Mouse (Mus musculus) lung, postnatal 0 days (tissue): ENCODE measurements around the gene Il2. TPM values are rescaled to one million over a fixed set of nuclear protein-coding genes. Genes with fewer than 3 reads are reported as not detected.

ENCODE experiments used
- ATAC-seq: fragments of 200-750 bp; cut with Nextera tagmentation; 2 replicates; pipeline ENCODE4 v1.8.0; 2017; ENCODE audit warnings: moderate library complexity
- DNase-seq: peaks from one replicate; pipeline ENCODE4 v3.0.0-alpha.2; 2016; ENCODE audit warnings: low spot score
- H3K27ac ChIP-seq: fragments of 300-500 bp; sonication (generic); 2 replicates; pipeline ENCODE4 v1.5.1; 2014; ENCODE audit warnings: antibody characterized with exemption, mild to moderate bottlenecking, low read length, mixed read lengths
- H3K27me3 ChIP-seq: fragments of 300-500 bp; sonication (generic); replicated peaks from 2 replicates; pipeline ENCODE4 v1.6.1; 2014; ENCODE audit warnings: low read length, mixed read lengths; ENCODE audit not compliant: insufficient read depth
- H3K36me3 ChIP-seq: fragments of 300-500 bp; sonication (generic); 2 replicates; pipeline ENCODE4 v1.6.1; 2014; ENCODE audit warnings: low read length, mixed read lengths; ENCODE audit not compliant: insufficient read depth
- H3K4me1 ChIP-seq: fragments of 300-500 bp; sonication (generic); 2 replicates; pipeline ENCODE4 v1.6.1; 2014; ENCODE audit warnings: antibody characterized with exemption, low read depth, low read length, mixed read lengths; ENCODE audit not compliant: insufficient read depth
- H3K4me2 ChIP-seq: fragments of 300-500 bp; sonication (generic); replicated peaks from 2 replicates; pipeline ENCODE4 v1.6.1; 2014; ENCODE audit warnings: low read depth, mild to moderate bottlenecking, low read length, moderate library complexity, mixed read lengths
- H3K4me3 ChIP-seq: fragments of 300-500 bp; sonication (generic); 2 replicates; pipeline ENCODE4 v1.5.1; 2014; ENCODE audit warnings: low read depth, low read length
- H3K9ac ChIP-seq: fragments of 300-500 bp; sonication (generic); replicated peaks from 2 replicates; pipeline ENCODE4 v1.6.1; 2014; ENCODE audit warnings: low read depth, mild to moderate bottlenecking
- H3K9me3 ChIP-seq: fragments of 300-500 bp; sonication (generic); 2 replicates; pipeline ENCODE4 v1.6.1; 2016; ENCODE audit warnings: low read length, mixed read lengths
- CTCF ChIP-seq: IDR thresholded peaks from 2 replicates; pipeline ENCODE4 v1.5.1; 2016; ENCODE audit warnings: antibody characterized with exemption, mild to moderate bottlenecking
- EP300 ChIP-seq: IDR thresholded peaks from 2 replicates; pipeline ENCODE4 v1.6.1; 2016; ENCODE audit warnings: antibody characterized with exemption, mild to moderate bottlenecking, control low read depth
- WGBS: fragments of 180-500 bp; shearing (Covaris S2); extraction: QIAGEN DNeasy Blood & Tissue Kit; methylation state at CpG from one replicate; pipeline ENCODE4 v1.1.7; 2014; 5-methylcytosine and 5-hydroxymethylcytosine counted together
- polyA plus RNA-seq: library from polyadenylated mRNA; unstranded; fragments of >200 nt; fragmentation: Nextera tagmentation; extraction: Ambion mirVana; gene quantifications from 2 replicates; pipeline ENCODE4 v1.2.1, GENCODE M21; 2015

Gene Il2
- polyA plus RNA-seq, 1 experiment from 2014 or later = 0.25 TPM

- no peaks in the 10 kb centered on the region for H3K9me3 ChIP-seq
- H3K4me2 ChIP-seq = no peak overlapping the region
- no peak for ATAC-seq
- no peaks in the 10 kb centered on the region for H3K27me3 ChIP-seq
- H3K27ac ChIP-seq = no peak overlapping the region
- WGBS = 51% methylated on average over 4 of the region's 4 CpGs
- no peak for DNase-seq
- no peak overlapping the region for H3K4me3 ChIP-seq
- no peaks in the 10 kb centered on the region for H3K4me1 ChIP-seq
- H3K36me3 ChIP-seq = no peaks in the 10 kb centered on the region
- H3K9ac ChIP-seq = no peak overlapping the region
- no peak for TF ChIP-seq EP300
- no peak for TF ChIP-seq CTCF
These were observed 403 bp upstream of the Il2 start for GRCm38 (mm10) chr3:37126162-37126561.

DNA sequence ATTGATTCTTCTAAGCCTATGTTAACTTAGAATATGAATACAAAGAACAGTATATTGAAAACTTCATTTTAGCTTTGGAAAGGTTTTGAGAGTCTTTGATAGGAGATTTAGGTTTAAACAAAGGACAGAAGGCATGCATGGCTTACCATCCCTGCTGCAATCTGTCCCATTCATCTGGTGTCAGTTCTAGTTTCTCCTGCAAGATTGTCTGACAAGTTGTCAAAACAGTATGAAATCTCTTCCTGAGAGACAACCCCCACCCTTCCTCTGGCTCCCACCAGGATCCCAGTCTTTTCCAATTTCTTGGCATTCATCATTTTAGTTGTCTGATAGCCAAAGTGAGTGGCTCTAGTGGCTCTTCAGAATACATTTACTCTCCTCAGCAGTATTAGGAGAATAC, 35.0 kb downstream of the Il2 start:
- ATAC-seq (no peak), DNase-seq (no peak)
- no peaks in the 10 kb centered on the region for H3K36me3 ChIP-seq
- H3K4me1 ChIP-seq = no peaks in the 10 kb centered on the region
- H3K27ac ChIP-seq = no peak overlapping the region
- H3K9ac ChIP-seq = no peak overlapping the region
- H3K27me3 ChIP-seq = no peaks in the 10 kb centered on the region
- H3K4me3 ChIP-seq = no peak overlapping the region
- TF ChIP-seq CTCF (no peak), EP300 (no peak)
- H3K9me3 ChIP-seq = no peaks in the 10 kb centered on the region
- no peak overlapping the region for H3K4me2 ChIP-seq

DNA sequence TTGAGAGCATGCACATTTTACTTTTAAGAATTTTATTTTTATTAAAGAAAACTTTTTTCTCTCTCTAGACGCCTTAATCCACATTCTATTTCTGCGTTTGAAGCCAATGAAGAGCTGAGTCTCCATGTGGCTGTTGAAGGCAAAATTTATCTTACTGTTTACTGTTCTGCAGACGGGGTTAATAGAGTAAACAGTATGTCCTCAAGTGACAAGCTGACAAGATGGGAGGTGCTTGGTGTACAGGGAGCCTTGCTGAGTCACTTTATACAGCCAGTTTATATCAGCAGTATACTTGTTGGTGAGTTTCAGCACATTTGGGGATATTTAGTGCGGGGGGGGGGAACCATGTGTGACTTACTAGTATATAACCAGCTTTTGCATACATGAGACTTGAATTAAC, 40.9 kb downstream of the Il2 start:
- no peaks in the 10 kb centered on the region for H3K9me3 ChIP-seq
- ATAC-seq (no peak), DNase-seq (peak; percentile 7)

GRCm38 (mm10) chr3:37073211-37073610, 52.5 kb downstream of the Il2 start:
- TF ChIP-seq CTCF = peak; percentile 71
- no peak for TF ChIP-seq EP300
- ATAC-seq = no peak

More for the DNA sequence above, 40.9 kb downstream of the Il2 start:
- 46% methylated on average over 4 of the region's 4 CpGs for WGBS
- H3K27ac ChIP-seq = no peak overlapping the region
- H3K4me1 ChIP-seq = no peaks in the 10 kb centered on the region
- no peaks in the 10 kb centered on the region for H3K36me3 ChIP-seq
- no peaks in the 10 kb centered on the region for H3K27me3 ChIP-seq
- no peak for TF ChIP-seq EP300
- no peak for TF ChIP-seq CTCF
- no peak overlapping the region for H3K9ac ChIP-seq
- no peak overlapping the region for H3K4me3 ChIP-seq
- H3K4me2 ChIP-seq = no peak overlapping the region

More at GRCm38 (mm10) chr3:37073211-37073610, 52.5 kb downstream of the Il2 start:
- Histone ChIP-seq H3K27me3 (no peaks in the 10 kb centered on the region), H3K4me3 (no peak overlapping the region), H3K27ac (no peak overlapping the region), H3K9me3 (no peaks in the 10 kb centered on the region), H3K4me2 (no peak overlapping the region), H3K4me1 (no peaks in the 10 kb centered on the region), H3K36me3 (no peaks in the 10 kb centered on the region), H3K9ac (no peak overlapping the region)
- DNase-seq = peak; percentile 44

Other genes starting within 250 kb of the Il2 start
- not detected in 2 replicates for gene Adad1, start 62.4 kb downstream of the Il2 start, polyA plus RNA-seq
- gene Il21, start 106.7 kb upstream of the Il2 start, polyA plus RNA-seq = not detected in 2 replicates
- gene Bbs12, start 186.6 kb upstream of the Il2 start, polyA plus RNA-seq = 3.3 and 4.0 TPM in 2 replicates
- gene Cetn4, start 186.7 kb upstream of the Il2 start, polyA plus RNA-seq = 6.5 and 7.1 TPM in 2 replicates
- gene Fgf2, start 222.4 kb upstream of the Il2 start, polyA plus RNA-seq = 1.5 and 2.1 TPM in 2 replicates